Mouse (Mus musculus): ENCODE data around the gene Tprn. TPM values are rescaled to one million over a fixed set of nuclear protein-coding genes. Genes with fewer than 3 reads are reported as not detected.

Tprn gene
- polyA plus RNA-seq, 1 experiment from 2014 or later, result 8.7 TPM

Other genes starting within 250 kb of the Tprn start
- 77.8 and 90.6 TPM in 2 replicates for gene Nsmf, start 208.3 kb upstream of the Tprn start, polyA plus RNA-seq (2016; fragmentation: Nextera tagmentation; extraction: Ambion mirVana)
- not detected in 2 replicates for gene Entpd8, start 182.3 kb upstream of the Tprn start, polyA plus RNA-seq (2016; fragmentation: Nextera tagmentation; extraction: Ambion mirVana)
- 0.13 TPM in 1 of 2 replicates, not detected in the other for gene Noxa1, start 167.5 kb upstream of the Tprn start, polyA plus RNA-seq (2016; fragmentation: Nextera tagmentation; extraction: Ambion mirVana)
- gene Nrarp, start 81.9 kb upstream of the Tprn start, polyA plus RNA-seq (2016; fragmentation: Nextera tagmentation; extraction: Ambion mirVana), result 20.6 and 23.1 TPM in 2 replicates
- 2.9 and 3.2 TPM in 2 replicates for gene Tor4a, start 65.7 kb upstream of the Tprn start, polyA plus RNA-seq (2016; fragmentation: Nextera tagmentation; extraction: Ambion mirVana)
- gene Nelfb, start 51.1 kb upstream of the Tprn start, polyA plus RNA-seq (2016; fragmentation: Nextera tagmentation; extraction: Ambion mirVana), result 118 and 121 TPM in 2 replicates
- not detected in 2 replicates for gene Stpg3, start 48.0 kb upstream of the Tprn start, polyA plus RNA-seq (2016; fragmentation: Nextera tagmentation; extraction: Ambion mirVana)
- gene Fam166a, start 43.9 kb upstream of the Tprn start, polyA plus RNA-seq (2016; fragmentation: Nextera tagmentation; extraction: Ambion mirVana), result not detected in 2 replicates
- gene Tubb4b, start 37.9 kb upstream of the Tprn start, polyA plus RNA-seq (2016; fragmentation: Nextera tagmentation; extraction: Ambion mirVana), result 481 and 489 TPM in 2 replicates
- not detected in 2 replicates for gene Slc34a3, start 28.3 kb upstream of the Tprn start, polyA plus RNA-seq (2016; fragmentation: Nextera tagmentation; extraction: Ambion mirVana)
- not detected in 2 replicates for gene Rnf224, start 25.8 kb upstream of the Tprn start, polyA plus RNA-seq (2016; fragmentation: Nextera tagmentation; extraction: Ambion mirVana)
- 6.5 and 7.2 TPM in 2 replicates for gene Rnf208, start 20.4 kb upstream of the Tprn start, polyA plus RNA-seq (2016; fragmentation: Nextera tagmentation; extraction: Ambion mirVana)
- 0.26 TPM in 1 of 2 replicates, not detected in the other for gene Cysrt1, start 20.2 kb upstream of the Tprn start, polyA plus RNA-seq (2016; fragmentation: Nextera tagmentation; extraction: Ambion mirVana)
- 5.5 and 5.7 TPM in 2 replicates for gene AL732309.1, start 15.8 kb upstream of the Tprn start, polyA plus RNA-seq (2016; fragmentation: Nextera tagmentation; extraction: Ambion mirVana)
- gene Tmem203, start 7.2 kb upstream of the Tprn start, polyA plus RNA-seq (2016; fragmentation: Nextera tagmentation; extraction: Ambion mirVana), result 20.5 and 20.7 TPM in 2 replicates
- gene Ssna1, start 9.8 kb downstream of the Tprn start, polyA plus RNA-seq (2016; fragmentation: Nextera tagmentation; extraction: Ambion mirVana), result 217 and 218 TPM in 2 replicates
- gene Anapc2, start 9.9 kb downstream of the Tprn start, polyA plus RNA-seq (2016; fragmentation: Nextera tagmentation; extraction: Ambion mirVana), result 141 and 151 TPM in 2 replicates
- gene Tmem210, start 25.5 kb downstream of the Tprn start, polyA plus RNA-seq (2016; fragmentation: Nextera tagmentation; extraction: Ambion mirVana), result not detected in 2 replicates
- gene Lrrc26, start 27.3 kb downstream of the Tprn start, polyA plus RNA-seq (2016; fragmentation: Nextera tagmentation; extraction: Ambion mirVana), result not detected in 2 replicates
- 0.19 and 0.93 TPM in 2 replicates for gene Grin1, start 56.6 kb downstream of the Tprn start, polyA plus RNA-seq (2016; fragmentation: Nextera tagmentation; extraction: Ambion mirVana)
- gene Man1b1, start 69.7 kb downstream of the Tprn start, polyA plus RNA-seq (2016; fragmentation: Nextera tagmentation; extraction: Ambion mirVana), result 57.2 and 58.9 TPM in 2 replicates
- 19.7 and 21.8 TPM in 2 replicates for gene Dpp7, start 93.7 kb downstream of the Tprn start, polyA plus RNA-seq (2016; fragmentation: Nextera tagmentation; extraction: Ambion mirVana)
- gene Uap1l1, start 103.1 kb downstream of the Tprn start, polyA plus RNA-seq (2016; fragmentation: Nextera tagmentation; extraction: Ambion mirVana), result 7.2 and 7.8 TPM in 2 replicates
- 63.4 and 69.0 TPM in 2 replicates for gene Sapcd2, start 109.7 kb downstream of the Tprn start, polyA plus RNA-seq (2016; fragmentation: Nextera tagmentation; extraction: Ambion mirVana)
- gene Entpd2, start 133.3 kb downstream of the Tprn start, polyA plus RNA-seq (2016; fragmentation: Nextera tagmentation; extraction: Ambion mirVana), result 0.15 and 0.31 TPM in 2 replicates
- 10.9 and 12.6 TPM in 2 replicates for gene Npdc1, start 136.7 kb downstream of the Tprn start, polyA plus RNA-seq (2016; fragmentation: Nextera tagmentation; extraction: Ambion mirVana)
- gene Fut7, start 160.6 kb downstream of the Tprn start, polyA plus RNA-seq (2016; fragmentation: Nextera tagmentation; extraction: Ambion mirVana), result not detected in 2 replicates
- gene Abca2, start 166.1 kb downstream of the Tprn start, polyA plus RNA-seq (2016; fragmentation: Nextera tagmentation; extraction: Ambion mirVana), result 3.5 and 5.3 TPM in 2 replicates
- 0.68 and 1.0 TPM in 2 replicates for gene Clic3, start 194.2 kb downstream of the Tprn start, polyA plus RNA-seq (2016; fragmentation: Nextera tagmentation; extraction: Ambion mirVana)
- gene Paxx, start 198.5 kb downstream of the Tprn start, polyA plus RNA-seq (2016; fragmentation: Nextera tagmentation; extraction: Ambion mirVana), result 23.2 and 23.6 TPM in 2 replicates
- gene Ptgds, start 207.4 kb downstream of the Tprn start, polyA plus RNA-seq (2016; fragmentation: Nextera tagmentation; extraction: Ambion mirVana), result 0.35 and 0.50 TPM in 2 replicates
- not detected in 2 replicates for gene Lcn12, start 231.3 kb downstream of the Tprn start, polyA plus RNA-seq (2016; fragmentation: Nextera tagmentation; extraction: Ambion mirVana)
- 68.4 and 76.8 TPM in 2 replicates for gene Fbxw5, start 238.1 kb downstream of the Tprn start, polyA plus RNA-seq (2016; fragmentation: Nextera tagmentation; extraction: Ambion mirVana)
- 4.0 and 6.1 TPM in 2 replicates for gene C8g, start 239.1 kb downstream of the Tprn start, polyA plus RNA-seq (2016; fragmentation: Nextera tagmentation; extraction: Ambion mirVana)

Data from limb, embryonic 12.5 days (tissue).